Mouse (Mus musculus): ENCODE data around the gene Shcbp1.
"Not testable (repeated sequence)": the region's sequence is repeated elsewhere in the genome, so short reads cannot be mapped to it uniquely, and the experiment has no call there.

Shcbp1 gene

GRCm38 (mm10) chr8:4779254-4780055 lies at the start of gene Shcbp1:
Gene Shcbp1, minus strand, starts transcription at chr8:4779567.
- peak; percentile 83 for DNase-seq (ENCODE audit: low read depth, low spot score)

GRCm38 (mm10) chr8:4808831-4809230 lies 29.5 kb upstream of the Shcbp1 start:
- DNase-seq (ENCODE audit: low read depth, low spot score) = no peak

- peak; percentile 79 for DNase-seq (ENCODE audit: low read depth, low spot score)
Measured at GRCm38 (mm10) chr8:4800524-4801122, 21.3 kb upstream of the Shcbp1 start.

- no peak for DNase-seq (ENCODE audit: low read depth, low spot score)
Measured at GRCm38 (mm10) chr8:4778266-4778665, 1.1 kb downstream of the Shcbp1 start.

- DNase-seq (ENCODE audit: low read depth, low spot score) = no peak
Measured at GRCm38 (mm10) chr8:4764751-4765150, 14.6 kb downstream of the Shcbp1 start.

- DNase-seq (ENCODE audit: low read depth, low spot score) = no peak
Measured at GRCm38 (mm10) chr8:4753048-4753447, 26.3 kb downstream of the Shcbp1 start.

- no peak for DNase-seq (ENCODE audit: low read depth, low spot score)
Measured at GRCm38 (mm10) chr8:4730942-4731341, 48.4 kb downstream of the Shcbp1 start.

- no peak for DNase-seq (ENCODE audit: low read depth, low spot score)
Measured at GRCm38 (mm10) chr8:4715546-4715945, 63.8 kb downstream of the Shcbp1 start.

GRCm38 (mm10) chr8:4708346-4708745 lies 71.0 kb downstream of the Shcbp1 start:
- DNase-seq (ENCODE audit: low read depth, low spot score) = not testable (repeated sequence)

GRCm38 (mm10) chr8:4707916-4708315 lies 71.5 kb downstream of the Shcbp1 start:
- DNase-seq (ENCODE audit: low read depth, low spot score) = not testable (repeated sequence)

- no peak for DNase-seq (ENCODE audit: low read depth, low spot score)
Measured at GRCm38 (mm10) chr8:4691634-4692033, 87.7 kb downstream of the Shcbp1 start.

Data from WW6 (cell line).